Mouse (Mus musculus): ENCODE data around the gene Ttc7b. TPM values are rescaled to one million over a fixed set of nuclear protein-coding genes. Genes with fewer than 3 reads are reported as not detected.

Gene Ttc7b
- total RNA-seq (2015) (26.2 and 28.9 TPM in 2 replicates), total RNA-seq (2017) (14.4 and 16.9 TPM in 2 replicates)

DNA sequence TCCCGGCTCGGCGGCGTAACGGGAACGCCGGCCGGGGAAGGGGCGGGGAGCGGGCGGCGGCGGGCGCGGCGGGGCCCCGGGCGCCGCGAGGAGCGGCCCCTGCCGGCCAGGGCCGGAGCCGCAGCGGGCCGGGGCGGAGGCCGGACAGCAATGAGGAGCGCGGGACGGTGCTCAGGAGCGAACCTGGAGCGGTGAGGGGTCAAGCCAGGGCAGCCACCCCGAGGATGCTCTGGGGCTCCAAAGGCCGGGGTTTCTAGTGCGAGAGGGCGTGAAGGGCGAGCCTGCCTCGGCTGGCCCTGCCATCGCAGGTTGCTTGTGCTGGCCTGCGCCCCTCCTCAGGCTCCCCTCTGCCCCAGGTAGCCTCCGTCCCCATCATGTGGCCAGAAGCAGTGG, at the start of gene Ttc7b:
Gene Ttc7b, minus strand, starts transcription at position 33 of the 393 bp plus-strand sequence.
- peak; percentile 87 for ATAC-seq (ENCODE audit: poor library complexity, severe bottlenecking)

DNA sequence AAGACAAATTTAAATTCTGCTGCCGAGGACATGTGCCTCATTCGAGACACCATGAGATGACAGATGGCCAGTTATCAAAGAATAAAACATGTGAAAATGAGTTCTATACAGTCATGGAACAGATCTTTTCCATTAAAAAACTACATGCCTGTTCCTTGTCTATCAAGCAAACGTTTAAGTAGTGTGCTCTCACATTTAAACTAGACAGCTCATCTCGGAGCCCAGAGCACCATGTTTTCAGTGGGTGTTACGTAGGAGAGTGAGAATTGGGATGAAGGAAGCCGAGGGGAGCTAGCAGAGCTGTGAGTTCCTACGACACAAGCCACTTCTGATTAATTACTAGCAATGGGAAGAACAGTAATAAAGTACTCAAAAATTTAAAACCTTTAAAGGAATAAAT, 48.2 kb upstream of the Ttc7b start:
- ATAC-seq (ENCODE audit: poor library complexity, severe bottlenecking) = no peak

GRCm38 (mm10) chr12:100568105-100568504, 47.5 kb upstream of the Ttc7b start:
- peak; percentile 59 for ATAC-seq (ENCODE audit: poor library complexity, severe bottlenecking)

DNA sequence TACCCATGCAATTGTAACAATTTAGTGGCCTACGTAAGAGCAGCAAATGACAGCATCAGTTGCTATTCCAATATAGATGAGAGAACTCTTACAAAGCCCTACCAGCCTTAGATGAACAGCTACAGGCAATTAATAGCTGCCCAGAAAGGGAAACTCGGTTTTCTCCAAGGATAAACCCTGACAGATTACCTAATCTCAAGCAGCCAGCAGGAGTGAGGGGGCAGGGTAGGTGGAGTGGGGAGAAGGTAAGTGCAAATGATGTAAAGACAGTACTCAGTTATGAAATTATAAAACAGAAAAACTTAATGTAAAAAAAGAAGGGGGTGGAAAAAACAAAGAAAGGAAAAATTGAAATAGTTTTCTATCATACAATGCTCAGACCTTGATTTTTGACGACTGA, 47.0 kb upstream of the Ttc7b start:
- no peak for ATAC-seq (ENCODE audit: poor library complexity, severe bottlenecking)

- ATAC-seq (ENCODE audit: poor library complexity, severe bottlenecking) = no peak
These were observed 33.0 kb upstream of the Ttc7b start for GRCm38 (mm10) chr12:100553675-100554074.

- ATAC-seq (ENCODE audit: poor library complexity, severe bottlenecking) = no peak
These were observed 31.3 kb upstream of the Ttc7b start for GRCm38 (mm10) chr12:100551972-100552371.

- no peak for ATAC-seq (ENCODE audit: poor library complexity, severe bottlenecking)
These were observed 23.6 kb upstream of the Ttc7b start for GRCm38 (mm10) chr12:100544194-100544567.

GRCm38 (mm10) chr12:100543437-100544193, 23.0 kb upstream of the Ttc7b start:
- no peak for ATAC-seq (ENCODE audit: poor library complexity, severe bottlenecking)

DNA sequence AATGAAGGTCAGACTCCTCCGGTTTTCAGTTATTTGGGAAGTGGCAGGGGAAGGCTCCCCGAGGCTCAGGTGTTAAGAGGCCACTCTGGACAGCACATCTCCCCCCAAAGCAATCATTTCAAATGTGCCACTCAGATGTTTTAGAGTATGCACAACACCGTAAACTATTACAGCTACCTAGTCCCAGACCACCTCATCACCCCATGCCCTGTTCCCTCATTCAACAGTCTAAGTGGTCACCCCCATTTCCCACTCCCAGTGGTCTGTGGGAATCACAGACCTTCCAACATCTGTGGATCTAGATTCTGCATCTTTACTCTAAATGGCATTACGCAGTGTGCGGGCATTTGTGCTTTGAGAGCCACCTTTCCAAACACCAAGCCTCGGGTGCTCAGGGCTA, 21.9 kb upstream of the Ttc7b start:
- no peak for ATAC-seq (ENCODE audit: poor library complexity, severe bottlenecking)

- ATAC-seq (ENCODE audit: poor library complexity, severe bottlenecking) = peak; percentile 47; the same call in 1 of the 2 replicates
These were observed 21.4 kb upstream of the Ttc7b start for GRCm38 (mm10) chr12:100542076-100542475.

- no peak for ATAC-seq (ENCODE audit: poor library complexity, severe bottlenecking)
These were observed 18.6 kb upstream of the Ttc7b start for GRCm38 (mm10) chr12:100539158-100539714.

DNA sequence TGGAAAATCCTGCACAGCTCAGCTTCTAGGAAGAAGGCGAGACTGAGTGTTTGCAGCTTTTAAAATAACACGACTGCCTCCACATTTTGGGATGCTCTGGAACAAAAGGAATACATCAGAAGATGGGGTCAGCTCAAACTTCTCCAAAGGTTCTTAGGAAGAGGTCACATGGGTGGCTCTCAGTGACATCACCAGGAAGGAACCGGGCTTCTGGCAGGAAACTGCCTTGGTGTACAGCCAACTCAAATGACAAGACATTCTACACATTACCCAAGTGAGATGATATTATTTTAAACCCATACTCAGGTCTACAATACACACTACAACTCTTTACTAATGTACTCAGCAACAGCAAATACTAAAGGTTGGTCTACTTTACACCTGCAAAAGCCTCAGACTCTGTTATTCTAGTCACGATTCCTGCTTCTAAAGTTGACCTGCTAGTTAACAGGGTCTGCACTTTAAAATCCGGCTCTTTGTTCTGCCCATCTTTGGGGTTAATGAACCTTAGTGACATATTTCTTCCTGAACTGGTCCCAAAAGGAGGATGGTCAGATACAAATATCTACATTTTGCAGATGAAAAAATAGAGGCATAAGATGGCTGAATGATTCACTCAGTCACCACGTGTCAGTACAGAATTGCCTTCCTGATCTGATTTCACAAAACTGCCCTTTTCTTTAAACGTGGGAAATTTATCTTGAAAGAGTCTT, 18.0 kb upstream of the Ttc7b start:
- ATAC-seq (ENCODE audit: poor library complexity, severe bottlenecking) = no peak

GRCm38 (mm10) chr12:100537091-100537490, 16.5 kb upstream of the Ttc7b start:
- ATAC-seq (ENCODE audit: poor library complexity, severe bottlenecking) = no peak

DNA sequence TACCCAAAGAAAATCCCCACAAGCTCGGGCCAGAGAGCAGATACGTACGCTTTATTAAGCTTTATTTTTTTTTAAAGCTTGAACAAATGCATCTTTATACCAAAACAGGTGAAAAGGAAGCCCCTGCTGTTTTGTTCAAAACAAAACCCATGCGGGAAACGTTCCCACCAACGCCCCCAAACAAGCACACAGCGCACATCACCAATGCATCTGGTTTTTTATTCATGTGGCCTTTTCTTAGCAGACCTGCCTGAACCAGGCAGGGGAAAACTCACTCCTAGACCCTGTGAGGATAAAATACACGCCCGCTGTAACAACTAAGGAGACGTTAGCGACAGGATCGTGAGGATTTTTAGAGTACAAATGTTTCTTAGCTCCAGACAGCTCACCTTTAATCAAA, 14.4 kb upstream of the Ttc7b start:
- ATAC-seq (ENCODE audit: poor library complexity, severe bottlenecking) = no peak

DNA sequence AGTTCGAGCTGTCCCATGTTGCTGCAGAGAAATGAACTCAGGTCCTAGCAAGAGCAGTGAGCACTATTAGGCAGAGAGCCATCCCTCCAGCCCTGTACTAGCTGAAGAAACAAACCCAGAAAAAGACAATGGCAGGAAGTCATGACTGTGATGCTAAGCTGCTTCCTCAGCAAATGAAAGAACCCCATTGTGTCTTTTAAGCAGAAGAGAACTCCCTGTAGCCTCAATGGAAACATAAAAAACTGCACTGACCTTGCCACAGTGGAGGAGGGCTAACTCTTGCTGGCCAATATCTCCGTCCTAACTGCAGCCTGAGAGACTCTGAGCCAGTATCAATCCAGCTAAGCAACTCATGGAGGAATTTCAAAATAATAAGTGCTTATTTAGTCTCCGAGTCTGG, 13.4 kb upstream of the Ttc7b start:
- no peak for ATAC-seq (ENCODE audit: poor library complexity, severe bottlenecking)

DNA sequence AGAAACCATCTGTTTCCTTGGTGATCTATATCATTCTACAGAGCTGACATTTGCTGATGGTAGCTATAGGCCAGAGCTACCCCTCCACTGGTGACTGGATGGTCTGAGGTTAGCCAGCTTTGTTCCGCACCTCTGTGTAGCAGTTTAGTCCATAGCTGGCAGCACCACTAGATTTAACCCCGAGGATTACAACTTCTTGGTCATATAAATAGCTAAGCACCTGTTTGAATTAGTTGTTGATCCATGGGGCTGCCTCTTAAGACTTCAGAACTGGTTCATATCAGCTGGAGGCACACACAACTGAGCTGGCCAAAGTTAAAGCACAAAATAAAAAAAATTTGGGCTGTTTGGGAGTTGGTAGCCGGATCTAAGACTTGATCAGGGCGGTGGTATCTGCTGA, 12.6 kb upstream of the Ttc7b start:
- no peak for ATAC-seq (ENCODE audit: poor library complexity, severe bottlenecking)

- no peak for ATAC-seq (ENCODE audit: poor library complexity, severe bottlenecking)
These were observed 11.1 kb upstream of the Ttc7b start for GRCm38 (mm10) chr12:100531740-100532139.

DNA sequence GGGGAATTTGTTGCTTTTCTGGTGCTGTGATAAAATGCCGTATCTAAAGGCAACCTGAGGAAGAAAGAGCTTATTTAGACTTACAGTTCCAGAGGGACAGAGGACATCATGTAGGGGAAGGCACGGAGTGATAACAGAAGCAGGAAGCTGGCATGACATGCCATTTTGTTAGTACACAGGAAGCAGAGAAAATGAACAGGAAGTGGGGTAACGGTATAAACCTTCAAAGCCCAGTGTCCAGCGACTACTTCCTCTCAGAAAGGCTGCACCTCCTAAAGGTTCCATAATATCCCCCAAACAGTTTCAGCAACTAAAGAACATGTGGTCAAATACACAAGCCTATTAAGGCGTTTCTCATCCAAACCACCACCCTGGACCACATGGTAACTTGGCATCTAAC, 10.2 kb upstream of the Ttc7b start:
- peak; percentile 90 for ATAC-seq (ENCODE audit: poor library complexity, severe bottlenecking)

DNA sequence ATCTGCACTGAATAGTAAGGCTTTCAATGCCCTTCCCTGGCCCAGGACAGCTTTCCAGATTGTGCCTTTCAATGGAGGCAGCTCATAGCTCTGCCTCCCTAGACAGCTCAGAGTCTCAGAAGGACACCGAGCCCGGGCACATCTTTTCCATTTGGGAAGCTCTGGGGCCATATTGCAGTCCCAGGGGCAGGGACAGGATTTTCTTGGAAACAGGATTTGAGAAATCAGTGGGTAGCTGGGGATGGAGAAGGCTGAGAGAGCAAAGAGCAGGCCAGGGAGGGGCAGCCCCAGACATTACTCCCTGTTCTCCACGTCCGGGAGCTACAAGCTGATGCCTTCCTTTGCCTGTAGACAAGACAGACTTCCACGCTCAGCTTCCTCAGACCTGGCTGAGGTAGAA, 9.0 kb upstream of the Ttc7b start:
- ATAC-seq (ENCODE audit: poor library complexity, severe bottlenecking) = no peak

DNA sequence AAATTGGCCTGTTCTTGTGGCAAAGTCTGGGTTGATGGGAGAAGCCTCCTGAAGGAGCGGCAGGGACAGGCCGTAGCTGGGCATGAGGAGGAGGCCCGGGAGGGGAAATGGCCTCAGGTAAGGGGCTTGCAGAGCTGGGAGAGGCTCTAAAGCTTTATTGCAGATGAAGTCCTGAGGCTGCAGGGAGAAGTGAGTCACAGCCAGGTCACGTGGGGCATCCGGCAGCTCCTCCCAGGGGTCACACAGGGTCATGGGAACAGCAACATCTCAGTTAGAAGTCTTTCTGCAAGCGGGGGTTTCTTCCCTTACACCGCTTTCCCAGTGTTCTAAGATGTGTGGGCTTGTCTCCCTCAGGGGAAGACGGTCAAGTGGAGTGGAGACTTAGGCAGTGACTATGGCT, 8.5 kb upstream of the Ttc7b start:
- ATAC-seq (ENCODE audit: poor library complexity, severe bottlenecking) = peak; percentile 42

GRCm38 (mm10) chr12:100528246-100528645, 7.6 kb upstream of the Ttc7b start:
- no peak for ATAC-seq (ENCODE audit: poor library complexity, severe bottlenecking)

DNA sequence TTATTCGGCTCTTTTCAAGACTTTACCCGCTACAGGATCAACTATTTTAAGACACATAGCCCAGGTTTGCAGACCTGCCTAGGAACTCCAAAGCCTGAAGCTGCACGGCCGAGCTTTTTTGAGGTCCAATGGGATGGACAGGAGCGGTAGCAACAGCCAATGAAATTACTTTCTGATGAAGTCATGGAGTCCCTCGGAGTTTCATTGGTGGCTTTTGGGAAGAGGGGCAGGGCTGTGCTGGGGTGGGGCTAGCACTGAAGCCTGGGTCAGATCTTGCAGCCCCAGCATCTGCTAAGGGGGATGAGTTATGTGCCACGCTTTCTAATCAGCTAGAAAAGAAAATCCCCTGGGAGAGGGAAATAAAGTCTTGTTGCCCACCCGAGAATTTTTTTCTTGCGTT, 7.1 kb upstream of the Ttc7b start:
- ATAC-seq (ENCODE audit: poor library complexity, severe bottlenecking) = peak; percentile 56

Data from megakaryocyte, adult 5-6 weeks (primary cell).